Mouse (Mus musculus) G1E-ER4 (cell line): Measurements from ENCODE around the gene Anks1b. TPM values are rescaled to one million over a fixed set of nuclear protein-coding genes. Genes with fewer than 3 reads are reported as not detected.

Source experiments
- GATA1 ChIP-seq: IDR thresholded peaks from one replicate; pipeline ENCODE4 v1.8.0; 2012; ENCODE audit warnings: low read length, inconsistent platforms
- polyA plus RNA-seq: library from polyadenylated mRNA; stranded (reverse); fragments of >175 nt; gene quantifications from 2 replicates; pipeline ENCODE4 v1.2.3, GENCODE M21; 2012

The Anks1b gene
- polyA plus RNA-seq, 1 experiment = not detected

DNA sequence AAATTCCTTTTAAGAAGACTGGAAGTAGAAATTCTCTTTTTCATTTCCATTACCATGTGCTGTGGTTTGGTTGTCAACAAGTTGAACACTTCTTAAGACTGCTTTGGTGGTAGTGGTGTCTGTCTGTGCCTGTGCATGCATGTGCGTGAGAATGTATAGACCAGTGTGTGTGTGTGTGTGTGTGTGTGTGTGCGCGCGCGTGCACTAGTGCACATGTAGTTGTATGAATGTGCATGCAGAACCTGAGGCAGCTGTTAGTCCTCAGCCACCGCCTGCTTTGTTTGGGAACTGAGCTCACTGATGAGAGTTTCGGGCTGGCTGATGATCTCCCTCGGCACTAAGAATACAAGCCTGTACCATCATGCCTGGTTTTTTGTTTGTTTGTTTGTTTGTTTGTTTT, 170.9 kb downstream of the Anks1b start:
- no peak for TF ChIP-seq GATA1

DNA sequence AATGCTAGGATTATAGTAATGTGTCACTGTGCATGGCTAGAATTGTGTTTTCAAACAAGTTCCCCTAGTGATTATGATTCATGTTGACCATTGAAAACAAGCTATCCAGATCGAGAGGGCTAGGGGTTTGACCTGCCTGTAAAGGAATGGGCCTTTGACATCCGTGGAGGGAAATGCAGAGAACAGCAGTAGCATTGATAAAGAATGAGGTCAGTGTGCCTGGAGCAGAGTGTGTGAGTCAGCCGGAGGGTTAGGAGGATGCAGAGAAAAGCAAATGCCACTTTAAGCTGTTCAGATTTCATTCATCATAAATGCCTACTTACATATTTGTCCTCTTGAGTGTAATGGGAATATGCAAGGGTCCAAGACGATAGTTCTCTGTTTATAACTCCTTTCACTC, 195.3 kb downstream of the Anks1b start:
- TF ChIP-seq GATA1 = no peak

DNA sequence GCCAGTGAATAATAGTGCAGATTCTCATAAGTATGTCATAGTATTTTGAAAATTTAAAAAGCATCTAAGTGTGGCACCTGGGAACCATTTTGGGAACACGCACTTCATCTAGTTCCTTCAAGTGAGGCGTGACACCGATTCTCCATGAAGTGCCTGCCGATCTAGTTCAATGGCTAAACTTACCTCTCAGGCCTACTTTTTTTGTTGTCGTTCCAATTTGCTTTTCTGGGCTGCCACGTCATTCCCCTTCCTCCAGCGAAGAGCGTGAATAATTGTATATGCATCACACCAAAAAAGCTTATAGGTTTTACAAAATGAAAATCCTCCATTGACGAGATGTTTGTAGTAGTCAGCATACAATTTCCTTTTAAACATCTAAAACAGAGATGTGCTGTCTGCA, 204.6 kb downstream of the Anks1b start:
- no peak for TF ChIP-seq GATA1

DNA sequence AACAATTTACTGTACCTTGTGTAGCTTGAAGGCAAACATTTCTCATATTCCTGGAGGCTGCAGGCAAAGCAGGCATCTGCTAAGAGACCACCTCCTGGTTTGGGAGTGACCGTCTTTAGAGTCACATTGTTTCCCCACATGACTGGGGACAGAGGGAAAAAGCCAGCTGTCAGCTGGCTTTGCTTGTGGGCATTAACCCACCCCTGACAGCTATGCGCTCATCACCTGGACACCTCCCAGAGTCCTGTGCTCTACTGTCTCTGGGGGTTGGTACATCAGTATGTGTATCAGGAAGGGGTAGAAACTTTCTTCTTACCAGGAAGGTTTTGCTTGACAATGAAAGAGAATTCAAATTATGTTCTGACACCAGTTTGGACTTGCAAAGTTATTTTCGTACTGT, 207.8 kb downstream of the Anks1b start:
- TF ChIP-seq GATA1 = no peak

DNA sequence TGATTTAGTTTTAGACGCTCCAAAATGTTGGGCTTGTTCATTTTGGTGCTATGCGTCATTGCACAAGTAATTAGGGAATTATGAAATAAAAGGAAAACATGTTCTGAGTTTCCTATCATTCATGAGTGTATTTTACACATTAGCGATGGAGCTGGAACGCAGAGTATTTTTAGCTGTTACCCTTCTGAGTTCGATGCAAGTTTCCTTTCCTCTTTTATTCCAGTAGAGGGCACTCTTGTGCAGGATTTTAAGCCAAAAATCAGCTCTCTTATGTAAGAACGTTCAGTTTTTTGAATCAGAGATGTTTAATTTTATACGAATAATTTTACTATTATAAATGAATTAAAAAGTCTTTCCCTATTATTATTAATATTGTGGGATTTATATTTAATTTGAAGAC, 208.3 kb downstream of the Anks1b start:
- TF ChIP-seq GATA1 = no peak

DNA sequence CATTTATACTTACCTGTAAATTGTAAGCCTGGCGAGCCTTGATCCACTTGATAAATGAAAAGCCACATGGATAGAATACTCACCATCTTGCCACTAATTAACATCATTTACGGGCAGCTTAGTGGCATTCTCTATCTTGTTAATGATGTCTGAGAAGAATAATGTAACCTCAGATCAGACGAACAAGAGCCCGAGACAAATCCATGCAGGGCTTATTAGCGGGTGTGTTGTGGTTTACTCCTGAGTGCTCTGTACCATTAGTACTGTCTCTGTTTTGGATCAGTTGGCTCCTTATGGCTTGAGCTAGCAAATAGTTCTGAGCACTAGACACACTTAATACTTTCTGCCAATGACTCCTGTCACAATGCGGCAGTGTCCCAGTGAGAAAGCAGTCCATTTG, 220.6 kb downstream of the Anks1b start:
- no peak for TF ChIP-seq GATA1

DNA sequence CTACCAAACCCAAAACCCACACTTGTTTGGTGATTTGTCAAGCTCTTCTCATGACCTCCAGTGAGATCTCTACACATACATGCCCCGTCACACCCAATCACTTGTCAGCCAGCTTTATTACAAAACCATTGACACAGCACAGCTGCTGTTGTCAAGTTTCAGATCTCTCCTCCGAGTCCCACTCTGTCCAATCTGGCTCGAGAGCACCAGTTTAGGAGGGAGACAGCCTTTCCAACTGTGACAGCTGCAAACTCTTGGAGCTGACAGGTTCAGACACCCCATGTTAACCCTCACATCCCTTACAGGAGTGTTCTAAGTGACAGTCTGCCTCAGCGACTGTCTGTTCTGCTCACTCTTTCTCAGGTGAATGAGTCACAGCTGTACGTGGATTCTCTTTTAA, 239.4 kb downstream of the Anks1b start:
- TF ChIP-seq GATA1 = no peak

DNA sequence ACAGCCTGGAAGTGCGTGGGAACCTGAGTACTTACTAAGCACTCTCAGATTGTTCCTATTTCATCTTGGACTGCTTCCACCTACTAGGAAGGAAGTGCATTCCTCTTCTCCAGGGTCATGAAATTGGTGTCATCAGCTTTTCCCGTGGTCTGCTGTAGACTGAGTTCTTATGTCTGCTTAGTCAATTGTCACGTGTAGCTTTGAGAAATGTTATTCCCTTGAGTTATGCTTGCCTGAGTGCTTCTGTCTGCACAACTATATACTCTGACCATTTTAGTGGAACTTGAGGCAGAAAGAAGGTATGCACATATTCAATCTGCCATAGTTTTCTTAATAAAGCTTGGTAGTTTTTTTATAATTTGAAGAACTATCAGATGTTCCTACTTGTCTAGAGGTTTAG, 243.6 kb downstream of the Anks1b start:
- TF ChIP-seq GATA1 = no peak

DNA sequence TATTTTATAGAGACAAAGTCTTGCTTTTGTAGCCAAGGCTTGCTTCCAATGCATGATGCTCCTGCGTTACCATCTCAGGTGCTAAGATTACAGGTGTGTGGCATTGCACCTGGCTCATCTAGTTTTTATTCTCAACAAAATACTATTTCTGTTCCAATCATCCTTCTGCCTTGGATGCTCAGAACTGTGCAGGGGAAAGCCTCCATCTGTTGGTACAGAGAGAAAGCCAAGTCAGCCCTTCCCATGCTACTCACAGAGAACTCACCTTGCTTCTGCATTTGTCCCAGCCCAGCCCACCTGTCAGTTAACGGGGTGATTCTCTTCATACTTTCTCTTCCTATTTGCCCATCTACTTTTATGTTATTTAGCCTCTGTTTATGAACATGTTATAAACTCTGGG, 244.5 kb downstream of the Anks1b start:
- no peak for TF ChIP-seq GATA1

DNA sequence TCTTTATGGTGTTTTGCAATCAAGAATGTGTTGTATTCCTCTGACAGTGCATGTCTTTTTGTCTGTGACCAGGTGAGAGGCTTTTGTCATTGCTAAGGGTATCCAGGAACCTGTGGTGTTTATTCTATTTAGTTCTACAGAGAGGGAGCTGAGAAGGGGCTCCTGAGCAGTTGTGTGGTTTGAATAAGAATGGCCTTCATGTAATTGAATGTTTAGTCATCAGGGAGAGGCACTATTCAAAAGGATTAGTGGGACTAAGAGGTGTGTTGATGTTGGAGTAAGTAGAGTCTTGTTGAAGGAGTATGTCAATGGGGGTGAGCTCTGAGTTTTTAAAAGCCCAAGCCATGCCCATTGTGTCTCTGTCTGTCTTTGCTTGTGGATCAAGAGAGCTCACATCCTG, 264.2 kb downstream of the Anks1b start:
- no peak for TF ChIP-seq GATA1

DNA sequence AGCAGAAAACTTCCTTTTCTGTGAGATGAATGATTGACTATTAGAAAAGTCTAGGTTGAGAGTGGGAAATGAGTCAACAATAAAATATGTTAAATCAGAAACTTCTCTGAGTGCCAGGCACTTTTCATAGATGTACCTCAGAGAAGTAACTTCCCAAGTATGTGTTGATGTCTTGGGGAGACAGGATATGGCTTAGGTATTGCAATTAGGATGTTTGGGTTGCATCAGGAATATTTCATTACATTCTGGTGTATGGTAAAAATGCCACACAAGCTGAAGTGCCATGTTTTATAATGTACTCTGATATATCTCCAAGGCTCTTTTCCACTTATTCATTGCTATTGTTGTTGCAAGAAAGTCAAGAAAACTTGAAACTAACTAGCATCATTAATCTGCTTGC, 267.6 kb downstream of the Anks1b start:
- no peak for TF ChIP-seq GATA1

DNA sequence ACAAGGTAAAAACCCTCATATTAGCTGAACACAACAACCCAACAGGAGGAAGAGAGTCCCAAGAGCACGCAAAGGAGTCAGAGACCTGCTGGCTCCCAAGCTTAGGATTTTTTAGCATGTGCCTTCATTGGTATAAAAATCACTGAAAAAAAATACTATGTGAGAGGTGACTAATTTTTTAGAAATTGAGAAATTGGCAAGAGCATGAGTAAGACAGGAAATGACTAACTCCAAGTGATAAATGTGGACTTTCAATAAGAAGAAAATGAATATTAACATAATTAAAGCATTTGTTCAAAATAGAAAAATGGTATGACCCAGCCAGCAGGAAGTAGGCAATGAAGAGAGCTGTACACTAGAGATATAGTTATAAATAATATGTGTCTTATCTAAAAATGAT, 271.1 kb downstream of the Anks1b start:
- no peak for TF ChIP-seq GATA1

DNA sequence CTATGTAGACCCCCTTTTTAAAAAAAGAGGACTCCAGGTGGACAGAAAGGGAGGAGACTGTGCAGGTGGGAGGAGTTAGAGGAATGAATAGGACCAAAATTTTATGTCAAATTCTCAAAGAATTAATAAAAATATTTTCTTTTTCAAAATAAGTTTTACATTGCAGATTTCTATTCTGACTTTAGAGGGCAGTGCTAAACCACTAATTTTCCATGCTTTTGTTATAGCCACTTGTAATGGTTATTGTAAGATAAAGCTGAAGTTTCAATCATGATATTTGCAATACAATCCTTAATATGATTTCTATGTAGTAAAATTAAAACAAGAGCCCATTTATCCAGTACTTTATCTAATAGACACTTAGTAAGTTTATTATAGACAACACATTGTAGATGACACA, 278.2 kb downstream of the Anks1b start:
- no peak for TF ChIP-seq GATA1

DNA sequence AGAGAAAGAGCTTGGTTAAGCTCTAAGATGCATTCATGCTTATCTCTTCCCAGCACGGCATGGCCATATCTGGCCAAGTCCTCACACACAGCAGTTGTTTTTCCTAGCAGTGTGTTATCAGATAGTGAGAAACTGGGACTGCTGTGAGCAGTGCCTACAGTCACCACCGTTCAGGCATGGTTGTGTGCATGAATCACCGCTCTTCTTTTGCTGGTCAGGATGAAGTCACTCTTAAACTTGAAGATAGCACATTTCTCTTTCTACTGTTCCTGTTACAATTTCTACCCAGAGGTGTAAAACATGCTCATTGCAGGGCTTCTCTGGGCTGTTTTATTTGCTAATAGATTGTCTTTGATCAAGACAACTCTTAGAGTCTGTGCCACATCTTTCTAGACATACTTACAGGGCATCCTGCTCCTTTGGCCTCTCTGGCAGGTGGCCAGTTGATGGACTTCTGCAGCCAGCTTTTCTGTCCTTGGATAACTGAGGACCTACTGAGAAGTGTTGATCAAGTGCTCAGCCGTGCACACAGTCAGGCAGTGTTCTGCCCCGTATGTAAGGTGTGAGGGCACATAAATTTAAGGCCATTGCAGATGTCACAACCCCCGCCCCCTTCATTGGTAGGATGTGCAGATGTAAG, 296.8 kb downstream of the Anks1b start:
- TF ChIP-seq GATA1 = no peak

DNA sequence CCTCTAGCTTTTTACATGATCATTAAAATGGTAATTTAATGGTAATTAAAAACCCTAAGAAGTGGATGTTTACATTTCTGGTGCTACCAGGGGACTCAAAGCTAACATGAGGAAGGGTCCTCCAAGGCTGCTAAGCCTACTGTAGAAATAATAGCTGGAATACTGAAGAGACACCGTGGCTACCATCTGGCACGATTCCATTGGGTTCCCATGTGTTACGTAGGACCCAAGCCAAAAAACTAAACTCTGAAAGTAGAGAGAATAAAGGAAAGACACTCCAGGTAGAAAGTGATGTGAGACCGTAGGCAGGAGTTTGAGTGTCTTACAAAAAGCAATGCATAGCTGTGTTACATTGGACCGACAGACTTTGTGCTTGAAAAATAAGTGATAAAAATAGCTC, 317.1 kb downstream of the Anks1b start:
- no peak for TF ChIP-seq GATA1

DNA sequence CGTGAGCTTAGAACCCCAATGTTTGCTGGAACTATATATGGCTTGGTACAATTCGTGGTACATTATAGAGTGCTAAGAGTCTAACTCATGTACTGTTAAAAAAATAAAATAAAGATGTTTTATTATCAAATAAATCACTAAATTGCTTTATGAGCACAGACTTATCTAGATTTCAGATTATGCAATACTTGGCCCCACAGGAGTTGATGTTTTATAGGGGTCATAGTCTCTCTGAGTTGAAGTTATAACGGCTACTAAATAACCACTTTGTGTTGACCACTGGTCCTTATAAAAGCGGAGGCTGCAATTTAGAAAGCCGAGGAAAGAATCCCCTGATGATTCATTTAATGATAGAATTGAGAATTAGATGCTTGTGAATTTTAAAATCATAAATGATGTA, 323.6 kb downstream of the Anks1b start:
- TF ChIP-seq GATA1 = no peak

DNA sequence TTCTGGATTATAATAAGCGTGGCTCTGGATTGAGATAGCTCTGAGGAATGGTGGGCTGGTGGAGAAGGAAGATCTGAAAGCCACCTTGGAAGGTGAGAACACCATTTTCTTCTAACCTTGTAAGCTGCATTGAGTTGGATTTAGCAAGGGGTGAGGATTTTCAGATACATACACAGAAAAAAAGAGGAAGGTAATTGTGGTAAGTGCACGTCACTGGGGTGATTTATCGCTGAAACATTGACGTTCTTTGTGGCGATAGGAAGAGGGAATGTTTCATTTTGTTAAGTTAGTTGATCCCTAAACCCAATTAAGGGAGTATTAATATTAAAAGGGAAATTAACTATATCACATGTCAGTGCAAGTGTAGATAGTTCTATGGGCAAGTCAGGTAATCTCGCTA, 336.7 kb downstream of the Anks1b start:
- TF ChIP-seq GATA1 = no peak

DNA sequence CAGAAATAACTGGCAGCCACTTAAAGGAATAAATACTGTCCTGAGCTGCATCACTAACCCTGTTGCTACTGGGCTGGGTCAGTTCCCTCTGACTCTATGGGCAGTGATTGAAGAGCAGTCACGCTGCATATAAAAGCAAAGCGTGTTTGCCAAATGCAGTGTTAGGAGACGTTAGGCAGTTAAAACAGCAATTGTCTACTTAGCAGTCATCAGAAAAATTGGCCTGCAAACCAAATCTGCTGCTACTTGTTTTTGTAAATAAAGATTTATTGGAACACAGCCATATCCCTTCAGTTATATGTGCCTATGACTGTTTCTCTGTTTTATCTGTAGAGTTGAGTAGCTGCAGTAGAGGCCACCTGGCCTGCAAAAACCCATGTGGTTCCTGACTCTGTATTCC, 347.2 kb downstream of the Anks1b start:
- TF ChIP-seq GATA1 = no peak

DNA sequence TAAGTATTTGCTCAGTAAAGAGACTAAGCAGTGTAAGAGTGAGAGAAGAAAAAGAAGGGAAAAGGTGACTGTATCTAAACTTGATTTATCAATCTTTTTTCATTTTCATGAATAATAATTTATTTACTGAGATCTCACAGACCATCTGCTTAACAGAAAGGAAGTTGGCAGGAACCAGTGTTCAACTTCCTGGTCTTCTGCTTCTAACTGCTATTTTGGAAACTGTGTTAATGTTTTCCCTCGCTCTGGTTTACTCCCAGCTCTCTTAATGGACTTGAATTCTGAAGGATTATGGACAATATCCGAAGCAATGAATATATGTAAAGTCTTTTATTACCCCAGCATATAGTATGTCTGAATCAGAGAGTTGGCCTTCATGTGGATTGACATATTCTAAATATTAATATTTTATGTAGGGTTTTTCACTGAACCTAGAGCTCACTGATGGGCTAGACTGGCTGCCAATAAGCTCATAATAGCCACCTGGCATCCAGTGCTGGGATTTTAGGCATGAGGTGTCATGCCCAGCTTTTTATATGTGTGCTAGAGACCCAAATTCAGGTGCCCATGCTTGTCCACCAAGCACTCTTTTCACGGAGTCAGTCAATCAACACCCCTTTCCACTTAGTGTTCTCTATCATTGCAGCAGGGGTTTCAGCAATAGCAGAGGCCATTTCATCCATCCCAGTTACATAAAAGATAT, 349.6 kb downstream of the Anks1b start:
- no peak for TF ChIP-seq GATA1
